Mouse (Mus musculus) embryonic facial prominence, embryonic 14.5 days (tissue): Measurements from ENCODE around the gene Ccdc158. TPM values are rescaled to one million over a fixed set of nuclear protein-coding genes. Genes with fewer than 3 reads are reported as not detected.

Experiments used
- ATAC-seq: fragments of 200-750 bp; cut with Nextera tagmentation; 2 replicates; pipeline ENCODE4 v1.8.0; 2017; ENCODE audit warnings: low read depth, moderate number of reproducible peaks, moderate TSS enrichment
- DNase-seq: peaks from one replicate; pipeline ENCODE4 v3.0.0-alpha.2; 2015; ENCODE audit warnings: low spot score
- H3K27ac ChIP-seq: fragments of 300-500 bp; sonication (generic); replicated peaks from 2 replicates; pipeline ENCODE4 v1.5.1; 2014; ENCODE audit warnings: low read depth, mild to moderate bottlenecking, low read length, moderate library complexity
- H3K27me3 ChIP-seq: fragments of 300-500 bp; sonication (generic); replicated peaks from 2 replicates; pipeline ENCODE4 v1.6.1; 2014; ENCODE audit warnings: low read length; ENCODE audit not compliant: control insufficient read depth, insufficient read depth
- H3K36me3 ChIP-seq: fragments of 300-500 bp; sonication (generic); 2 replicates; pipeline ENCODE4 v1.6.1; 2014; ENCODE audit warnings: low read length, mixed read lengths; ENCODE audit not compliant: control insufficient read depth, insufficient read depth
- H3K4me1 ChIP-seq: fragments of 300-500 bp; sonication (generic); 2 replicates; pipeline ENCODE4 v1.6.1; 2014; ENCODE audit warnings: antibody characterized with exemption, low read length; ENCODE audit not compliant: control insufficient read depth, insufficient read depth
- H3K4me2 ChIP-seq: fragments of 300-500 bp; sonication (generic); 2 replicates; pipeline ENCODE4 v1.6.1; 2014; ENCODE audit warnings: low read depth, mild to moderate bottlenecking, low read length, moderate library complexity, mixed read lengths
- H3K4me3 ChIP-seq: fragments of 300-500 bp; sonication (generic); 2 replicates; pipeline ENCODE4 v1.5.1; 2014; ENCODE audit warnings: low read depth, mild to moderate bottlenecking, low read length
- H3K9ac ChIP-seq: fragments of 300-500 bp; sonication (generic); 2 replicates; pipeline ENCODE4 v1.6.1; 2014; ENCODE audit warnings: low read depth, mild to moderate bottlenecking, low read length, moderate library complexity, mixed read lengths
- H3K9me3 ChIP-seq: fragments of 300-500 bp; sonication (generic); 2 replicates; pipeline ENCODE4 v1.6.1; 2016; ENCODE audit warnings: low read length; ENCODE audit not compliant: control insufficient read depth
- WGBS: fragments of 180-500 bp; shearing (Covaris S2); extraction: QIAGEN DNeasy Blood & Tissue Kit; methylation state at CpG from one replicate; pipeline ENCODE4 v1.1.7; 2014; 5-methylcytosine and 5-hydroxymethylcytosine counted together
- polyA plus RNA-seq: library from polyadenylated mRNA; unstranded; fragments of >200 nt; fragmentation: Nextera tagmentation; extraction: Ambion mirVana; gene quantifications from 2 replicates; pipeline ENCODE4 v1.2.1, GENCODE M21; 2014

Gene Ccdc158
- polyA plus RNA-seq, 1 experiment from 2014 or later, result 1.4 TPM

DNA sequence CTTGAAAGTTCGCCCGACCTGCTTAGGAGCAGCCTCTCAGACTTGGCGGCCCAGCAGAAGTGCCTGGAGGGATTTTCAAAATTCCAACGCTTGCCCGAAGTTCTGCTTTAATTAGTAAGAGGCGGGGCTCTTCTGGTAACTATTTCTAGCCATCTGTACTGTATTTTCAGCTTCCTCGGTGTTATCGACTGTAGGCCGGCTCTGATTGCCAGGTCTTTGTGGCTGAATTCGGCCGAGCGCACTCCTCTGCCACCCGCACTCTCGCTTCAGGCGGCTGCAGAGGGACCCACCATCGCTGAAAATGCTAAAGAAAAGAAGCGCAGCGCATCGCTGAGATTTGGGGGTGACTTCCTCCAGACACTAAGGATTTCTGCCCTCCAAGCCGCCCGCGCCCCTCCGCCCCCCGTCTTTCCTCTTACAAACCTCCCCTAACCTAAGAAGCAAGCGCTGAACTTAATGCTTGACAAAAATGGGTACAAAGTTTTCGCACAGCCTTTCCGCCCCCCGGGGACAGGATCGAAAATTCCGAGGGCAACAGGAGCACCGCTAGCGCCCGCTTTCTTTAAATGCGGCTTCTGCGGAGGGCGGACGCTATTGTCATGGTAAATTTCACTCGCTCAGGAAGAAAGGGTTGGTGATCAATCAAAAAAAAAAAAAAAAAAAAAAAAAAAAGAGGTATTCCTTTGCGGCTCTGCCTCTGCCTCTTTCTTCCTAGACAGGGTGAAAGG, 7.7 kb upstream of the Ccdc158 start:
- peaks cover 5% of the 10 kb centered on the region; the same call in 1 of the 2 replicates for H3K4me1 ChIP-seq
- peak overlapping the region; percentile 95 for H3K4me2 ChIP-seq
- H3K27me3 ChIP-seq, result peaks cover 4% of the 10 kb centered on the region; the same call in 1 of the 2 replicates
- 1% methylated on average over 39 of the region's 39 CpGs for WGBS
- ATAC-seq, result 0 out of 2 replicates have a peak, but pooled peaks have one; percentile 38
- H3K36me3 ChIP-seq, result no peaks in the 10 kb centered on the region
- peak overlapping the region; percentile 49 for H3K4me3 ChIP-seq
- H3K9ac ChIP-seq, result peak overlapping the region; percentile 63
- H3K27ac ChIP-seq, result peak overlapping the region; percentile 29; the same call in 1 of the 2 replicates
- peak; percentile 71 for DNase-seq
- no peaks in the 10 kb centered on the region for H3K9me3 ChIP-seq

DNA sequence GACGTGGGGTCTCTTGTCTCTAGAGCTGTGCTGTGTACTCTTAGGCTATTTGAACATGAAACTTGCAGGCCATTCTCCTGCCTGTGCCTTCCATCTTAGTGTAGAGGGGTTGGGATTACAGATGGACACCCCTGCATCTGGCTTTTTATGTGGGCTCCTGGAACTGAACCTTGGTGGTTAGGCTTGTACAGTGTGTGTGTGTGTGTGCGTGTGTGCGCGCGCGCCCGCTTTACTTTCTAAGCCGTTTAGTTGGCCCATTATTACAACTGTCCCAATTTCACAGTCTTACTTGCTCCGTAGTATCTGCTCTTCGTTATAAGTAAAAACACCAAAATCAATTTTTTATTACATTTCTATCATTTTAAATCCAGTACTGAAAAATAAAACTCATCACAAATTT, 6.8 kb upstream of the Ccdc158 start:
- Histone ChIP-seq H3K9ac (no peak overlapping the region), H3K4me2 (no peak overlapping the region), H3K27ac (no peak overlapping the region), H3K4me3 (no peak overlapping the region), H3K27me3 (0 out of 2 replicates have a peak, but pooled peaks cover 4% of the 10 kb centered on the region), H3K36me3 (no peaks in the 10 kb centered on the region), H3K9me3 (no peaks in the 10 kb centered on the region), H3K4me1 (peaks cover 5% of the 10 kb centered on the region; the same call in 1 of the 2 replicates)
- DNase-seq, result no peak
- 87% methylated on average over 10 of the region's 10 CpGs for WGBS
- no peak for ATAC-seq

DNA sequence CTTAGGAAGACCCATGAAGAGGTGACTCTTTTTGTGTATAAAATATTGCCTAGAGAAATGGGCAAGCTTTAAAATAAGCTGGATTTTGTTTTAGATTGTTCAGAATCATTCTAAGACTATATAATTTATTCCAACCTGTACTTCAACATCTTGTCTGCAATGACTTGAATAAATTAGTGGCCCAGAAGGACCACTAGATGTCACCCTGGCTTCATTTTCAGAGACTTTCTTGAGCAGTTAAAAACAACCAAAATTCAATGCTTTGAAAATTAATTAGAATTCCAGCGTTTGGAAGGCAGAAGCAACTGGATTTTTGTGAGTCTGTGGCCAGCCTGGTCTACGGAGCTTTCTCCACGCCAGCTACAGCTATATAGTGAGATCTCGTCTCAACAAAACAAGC, 4.4 kb upstream of the Ccdc158 start:
- DNase-seq, result peak; percentile 81
- peaks cover 5% of the 10 kb centered on the region; the same call in 1 of the 2 replicates for H3K4me1 ChIP-seq
- H3K4me3 ChIP-seq, result no peak overlapping the region
- no peaks in the 10 kb centered on the region for H3K36me3 ChIP-seq
- H3K27ac ChIP-seq, result no peak overlapping the region
- H3K9me3 ChIP-seq, result no peaks in the 10 kb centered on the region
- no peak overlapping the region for H3K4me2 ChIP-seq
- no peak for ATAC-seq
- 0 out of 2 replicates have a peak, but pooled peaks cover 4% of the 10 kb centered on the region for H3K27me3 ChIP-seq
- no peak overlapping the region for H3K9ac ChIP-seq
- 28% methylated on average over 4 of the region's 4 CpGs for WGBS

DNA sequence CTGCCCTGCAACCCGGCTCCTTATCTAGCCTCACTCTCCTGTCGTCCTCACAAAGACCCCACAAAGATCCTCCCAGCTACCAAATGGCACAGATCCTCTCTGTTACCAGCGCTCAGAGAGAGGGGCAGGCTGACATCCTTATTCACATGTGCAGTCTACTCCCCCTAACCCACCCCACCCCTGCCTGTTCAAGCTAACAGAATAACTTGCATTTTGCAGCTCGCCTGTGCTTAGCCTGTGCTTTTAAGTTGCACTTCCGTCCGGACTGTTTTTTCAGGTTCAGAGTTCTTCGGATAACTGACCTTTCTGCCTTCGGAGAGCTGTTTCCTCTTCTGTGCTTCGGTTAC, 476 bp upstream of the Ccdc158 start:
- peak overlapping the region; percentile 82 for H3K4me2 ChIP-seq
- no peak; the same call in 1 of the 2 replicates for ATAC-seq
- H3K27me3 ChIP-seq, result no peaks in the 10 kb centered on the region
- peak overlapping the region; percentile 58 for H3K9ac ChIP-seq
- no peaks in the 10 kb centered on the region for H3K9me3 ChIP-seq
- peak overlapping the region; percentile 46 for H3K4me3 ChIP-seq
- no peaks in the 10 kb centered on the region for H3K36me3 ChIP-seq
- H3K4me1 ChIP-seq, result no peaks in the 10 kb centered on the region
- no peak overlapping the region for H3K27ac ChIP-seq
- WGBS, result 1% methylated on average over 9 of the region's 9 CpGs
- no peak for DNase-seq

DNA sequence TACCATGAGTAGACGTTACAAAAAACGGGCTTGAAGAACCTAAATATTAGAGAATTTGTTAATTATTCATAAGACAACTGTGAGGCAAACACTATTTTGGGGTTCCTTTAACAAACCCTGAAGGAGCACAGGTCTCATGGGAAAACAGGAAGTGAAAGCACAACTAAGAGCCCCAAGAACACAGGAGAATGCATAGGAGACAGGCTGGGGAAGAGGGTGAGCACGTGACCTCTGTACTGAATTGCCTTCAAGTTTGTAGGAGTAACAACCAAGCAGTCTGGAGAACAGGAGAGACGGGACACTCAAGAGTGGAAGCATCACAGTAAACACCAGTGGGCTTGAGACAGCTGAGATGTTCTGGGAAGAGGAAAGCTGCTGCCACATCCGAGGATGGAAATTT, 8.2 kb downstream of the Ccdc158 start:
- no peak overlapping the region for H3K27ac ChIP-seq
- H3K4me3 ChIP-seq, result no peak overlapping the region
- no peak overlapping the region for H3K9ac ChIP-seq
- no peaks in the 10 kb centered on the region for H3K4me1 ChIP-seq
- H3K36me3 ChIP-seq, result no peaks in the 10 kb centered on the region
- 66% methylated on average over 5 of the region's 5 CpGs for WGBS
- no peak overlapping the region for H3K4me2 ChIP-seq
- no peak for DNase-seq
- no peaks in the 10 kb centered on the region for H3K27me3 ChIP-seq
- ATAC-seq, result no peak
- H3K9me3 ChIP-seq, result peaks cover 4% of the 10 kb centered on the region; the same call in 1 of the 2 replicates

DNA sequence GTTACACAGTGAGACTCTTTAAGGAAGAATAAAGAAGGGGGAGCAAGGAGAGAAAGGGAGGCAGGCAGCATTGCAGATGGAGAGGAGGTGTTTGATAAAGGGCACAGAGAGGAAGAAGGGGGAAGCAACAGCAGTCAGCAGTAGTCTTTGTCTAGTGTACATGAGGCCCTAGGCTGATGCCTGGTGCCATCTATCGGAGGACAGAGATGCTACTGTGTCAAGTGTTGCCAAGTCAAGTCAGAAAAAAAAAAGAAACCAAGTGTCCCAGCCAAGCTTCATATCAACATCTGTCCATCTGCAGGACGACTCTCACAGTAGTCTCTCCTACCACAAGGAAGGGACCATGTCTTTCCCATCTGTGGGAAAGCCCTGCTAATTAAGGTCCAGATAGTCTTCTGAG, 10.8 kb downstream of the Ccdc158 start:
- Histone ChIP-seq H3K27me3 (no peaks in the 10 kb centered on the region), H3K27ac (no peak overlapping the region), H3K4me3 (no peak overlapping the region), H3K4me2 (no peak overlapping the region), H3K4me1 (no peaks in the 10 kb centered on the region), H3K9me3 (peaks cover 4% of the 10 kb centered on the region; the same call in 1 of the 2 replicates), H3K9ac (no peak overlapping the region), H3K36me3 (no peaks in the 10 kb centered on the region)
- WGBS, result 60% methylated on average over 2 of the region's 2 CpGs
- DNase-seq (no peak), ATAC-seq (no peak)

DNA sequence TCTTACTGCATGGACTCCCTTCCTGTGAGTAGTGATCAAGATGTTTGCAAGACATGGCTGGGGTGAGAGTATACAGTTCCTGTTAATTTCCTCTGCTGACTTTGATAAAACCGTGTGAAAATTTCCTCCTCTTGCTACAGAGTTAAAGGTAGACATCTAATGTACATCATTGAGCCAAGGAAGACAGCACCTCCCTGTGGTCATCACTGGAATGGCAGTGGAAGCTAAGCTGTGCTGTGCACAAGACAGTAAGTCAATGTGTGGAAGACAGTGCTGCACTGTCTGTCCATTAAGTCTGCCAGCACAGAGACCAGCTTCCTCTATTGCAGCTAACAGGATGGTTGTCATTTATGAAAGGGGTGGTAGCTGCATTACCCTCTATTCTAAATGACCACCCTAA, 18.8 kb downstream of the Ccdc158 start:
- DNase-seq, result peak; percentile 62
- Histone ChIP-seq H3K4me2 (no peak overlapping the region), H3K4me3 (no peak overlapping the region), H3K27me3 (no peaks in the 10 kb centered on the region), H3K4me1 (no peaks in the 10 kb centered on the region), H3K9me3 (no peaks in the 10 kb centered on the region), H3K27ac (no peak overlapping the region), H3K36me3 (no peaks in the 10 kb centered on the region), H3K9ac (no peak overlapping the region)
- 16% methylated on average over 1 of the region's 1 CpGs for WGBS
- ATAC-seq, result no peak

DNA sequence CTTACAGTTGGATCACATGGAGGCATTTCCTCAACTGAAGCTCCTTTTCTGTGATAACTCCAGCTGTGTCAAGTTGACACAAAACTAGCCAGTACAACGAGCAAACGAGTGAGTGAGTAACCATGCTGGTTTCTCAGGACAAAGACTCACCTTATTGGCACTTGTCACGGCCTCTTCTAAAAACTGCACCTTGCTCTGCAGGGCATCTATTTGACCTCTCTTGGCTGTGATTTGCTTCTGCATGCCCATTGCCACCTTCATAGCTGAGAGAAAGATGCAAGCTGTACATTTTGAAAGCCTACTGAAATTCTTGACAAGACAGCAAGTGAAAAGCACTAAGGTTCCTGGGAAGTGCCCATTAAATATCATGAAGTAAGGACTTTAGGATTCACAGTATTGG, 34.2 kb downstream of the Ccdc158 start:
- H3K27ac ChIP-seq, result no peak overlapping the region
- ATAC-seq (no peak), DNase-seq (no peak)
- H3K4me1 ChIP-seq, result no peaks in the 10 kb centered on the region
- 0 out of 2 replicates have a peak, but pooled peaks cover 2% of the 10 kb centered on the region for H3K9me3 ChIP-seq
- H3K27me3 ChIP-seq, result no peaks in the 10 kb centered on the region
- H3K9ac ChIP-seq, result no peak overlapping the region
- WGBS, result 79% methylated on average over 3 of the region's 3 CpGs
- H3K36me3 ChIP-seq, result no peaks in the 10 kb centered on the region
- no peak overlapping the region for H3K4me3 ChIP-seq
- H3K4me2 ChIP-seq, result no peak overlapping the region

DNA sequence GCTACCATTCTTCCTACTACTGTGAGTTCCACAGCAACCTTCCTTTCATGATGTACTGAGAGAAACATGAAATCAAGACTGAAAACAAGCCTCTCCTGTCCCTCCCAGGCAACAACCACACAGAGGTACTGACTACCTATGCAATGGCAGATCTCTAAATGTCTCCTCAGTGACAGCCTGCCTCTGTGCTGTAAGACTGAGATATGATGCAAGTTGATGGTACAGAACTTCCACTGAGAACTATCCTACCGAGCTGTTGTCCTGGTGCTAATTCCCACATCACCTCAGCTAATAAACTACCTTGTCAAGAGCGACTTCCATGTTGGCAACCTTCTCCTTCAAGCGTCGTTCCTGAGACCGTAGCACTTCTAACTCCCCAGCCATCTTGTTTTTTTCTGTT, 39.2 kb downstream of the Ccdc158 start:
- Histone ChIP-seq H3K27ac (no peak overlapping the region), H3K4me1 (no peaks in the 10 kb centered on the region), H3K36me3 (no peaks in the 10 kb centered on the region), H3K4me2 (no peak overlapping the region), H3K4me3 (no peak overlapping the region), H3K27me3 (no peaks in the 10 kb centered on the region), H3K9me3 (no peaks in the 10 kb centered on the region), H3K9ac (no peak overlapping the region)
- ATAC-seq (no peak), DNase-seq (no peak)
- WGBS, result 84% methylated on average over 5 of the region's 5 CpGs
